Mouse (Mus musculus) splenic B cell, adult 2 months (primary cell): ENCODE results near the gene Npas3.
A peak's percentile ranks its signal among the peaks of the same experiment; 100 is the strongest.

Experiments used
- DNase-seq: peaks from one replicate; pipeline ENCODE4 v3.0.0-alpha.2; 2011; ENCODE audit warnings: low read depth, low spot score
- H3K27me3 ChIP-seq: 2 replicates; pipeline ENCODE4 v1.6.1; 2012; ENCODE audit warnings: mild to moderate bottlenecking, low read length, moderate library complexity, mixed read lengths; ENCODE audit not compliant: control insufficient read depth, poor library complexity, insufficient read depth, severe bottlenecking
- H3K36me3 ChIP-seq: 2 replicates; pipeline ENCODE4 v1.6.1; 2012; ENCODE audit warnings: mild to moderate bottlenecking, low read length, moderate library complexity, mixed read lengths; ENCODE audit not compliant: control insufficient read depth, poor library complexity, insufficient read depth, severe bottlenecking

Gene Npas3

GRCm38 (mm10) chr12:54037602-54038001, 789.1 kb downstream of the Npas3 start:
- Histone ChIP-seq H3K27me3 (no peaks in the 10 kb centered on the region), H3K36me3 (no peaks in the 10 kb centered on the region)
- no peak for DNase-seq

GRCm38 (mm10) chr12:54042996-54043544, 794.6 kb downstream of the Npas3 start:
- DNase-seq, result no peak
- H3K27me3 ChIP-seq, result no peaks in the 10 kb centered on the region

GRCm38 (mm10) chr12:54044606-54045334, 796.3 kb downstream of the Npas3 start:
- no peaks in the 10 kb centered on the region for H3K27me3 ChIP-seq
- H3K36me3 ChIP-seq, result no peaks in the 10 kb centered on the region
- DNase-seq, result no peak

More at GRCm38 (mm10) chr12:54042996-54043544, 794.6 kb downstream of the Npas3 start:
- no peaks in the 10 kb centered on the region for H3K36me3 ChIP-seq

- no peaks in the 10 kb centered on the region for H3K36me3 ChIP-seq
- no peak for DNase-seq
- H3K27me3 ChIP-seq, result no peaks in the 10 kb centered on the region
Measured at GRCm38 (mm10) chr12:54045360-54045759, 796.9 kb downstream of the Npas3 start.

GRCm38 (mm10) chr12:54046824-54047223, 798.3 kb downstream of the Npas3 start:
- Histone ChIP-seq H3K36me3 (no peaks in the 10 kb centered on the region), H3K27me3 (no peaks in the 10 kb centered on the region)
- DNase-seq, result no peak

GRCm38 (mm10) chr12:54048126-54048525, 799.6 kb downstream of the Npas3 start:
- no peaks in the 10 kb centered on the region for H3K36me3 ChIP-seq
- DNase-seq, result no peak
- no peaks in the 10 kb centered on the region for H3K27me3 ChIP-seq

GRCm38 (mm10) chr12:54049926-54050325, 801.4 kb downstream of the Npas3 start:
- no peak for DNase-seq
- Histone ChIP-seq H3K36me3 (no peaks in the 10 kb centered on the region), H3K27me3 (no peaks in the 10 kb centered on the region)

GRCm38 (mm10) chr12:54052939-54053338, 804.5 kb downstream of the Npas3 start:
- no peaks in the 10 kb centered on the region for H3K27me3 ChIP-seq

GRCm38 (mm10) chr12:54053598-54053997, 805.1 kb downstream of the Npas3 start:
- DNase-seq, result no peak
- no peaks in the 10 kb centered on the region for H3K27me3 ChIP-seq
- no peaks in the 10 kb centered on the region for H3K36me3 ChIP-seq

More at GRCm38 (mm10) chr12:54052939-54053338, 804.5 kb downstream of the Npas3 start:
- DNase-seq, result no peak
- H3K36me3 ChIP-seq, result no peaks in the 10 kb centered on the region

GRCm38 (mm10) chr12:54060732-54061131, 812.3 kb downstream of the Npas3 start:
- H3K27me3 ChIP-seq, result no peaks in the 10 kb centered on the region; the same call in 1 of the 2 replicates
- H3K36me3 ChIP-seq, result no peaks in the 10 kb centered on the region
- peak; percentile 24 for DNase-seq

- no peak for DNase-seq
- Histone ChIP-seq H3K27me3 (no peaks in the 10 kb centered on the region; the same call in 1 of the 2 replicates), H3K36me3 (no peaks in the 10 kb centered on the region)
Measured at GRCm38 (mm10) chr12:54061168-54061567, 812.7 kb downstream of the Npas3 start.

GRCm38 (mm10) chr12:54064986-54065385, 816.5 kb downstream of the Npas3 start:
- no peaks in the 10 kb centered on the region; the same call in 1 of the 2 replicates for H3K27me3 ChIP-seq
- H3K36me3 ChIP-seq, result no peaks in the 10 kb centered on the region
- no peak for DNase-seq

GRCm38 (mm10) chr12:54065607-54066006, 817.1 kb downstream of the Npas3 start:
- Histone ChIP-seq H3K27me3 (no peaks in the 10 kb centered on the region; the same call in 1 of the 2 replicates), H3K36me3 (no peaks in the 10 kb centered on the region)
- DNase-seq, result no peak

GRCm38 (mm10) chr12:54067419-54067818, 818.9 kb downstream of the Npas3 start:
- Histone ChIP-seq H3K27me3 (no peaks in the 10 kb centered on the region; the same call in 1 of the 2 replicates), H3K36me3 (no peaks in the 10 kb centered on the region)
- DNase-seq, result no peak

GRCm38 (mm10) chr12:54067886-54068756, 819.6 kb downstream of the Npas3 start:
- Histone ChIP-seq H3K27me3 (no peaks in the 10 kb centered on the region; the same call in 1 of the 2 replicates), H3K36me3 (no peaks in the 10 kb centered on the region)
- DNase-seq, result no peak
